Mouse (Mus musculus) neural tube, embryonic 11.5 days (tissue): ENCODE results near the gene Srsf6. TPM values are rescaled to one million over a fixed set of nuclear protein-coding genes. Genes with fewer than 3 reads are reported as not detected.

Source experiments
- ATAC-seq: fragments of 200-750 bp; cut with Nextera tagmentation; 2 replicates; pipeline ENCODE4 v1.8.0; 2017; ENCODE audit warnings: moderate number of reproducible peaks, mild to moderate bottlenecking, moderate TSS enrichment, moderate library complexity; ENCODE audit not compliant: insufficient read depth, low FRiP score, low TSS enrichment
- DNase-seq: peaks from one replicate; pipeline ENCODE4 v3.0.0-alpha.2; 2015; ENCODE audit warnings: low spot score
- H3K27ac ChIP-seq: fragments of 300-500 bp; sonication (generic); 2 replicates; pipeline ENCODE4 v1.5.1; 2014; ENCODE audit warnings: low read depth, mild to moderate bottlenecking, low read length
- H3K27me3 ChIP-seq: fragments of 300-500 bp; sonication (generic); 2 replicates; pipeline ENCODE4 v1.6.1; 2014; ENCODE audit warnings: mild to moderate bottlenecking, low read length, mixed read lengths; ENCODE audit not compliant: control insufficient read depth, insufficient read depth
- H3K36me3 ChIP-seq: fragments of 300-500 bp; sonication (generic); 2 replicates; pipeline ENCODE4 v1.6.1; 2014; ENCODE audit warnings: mild to moderate bottlenecking, low read length, moderate library complexity, mixed read lengths; ENCODE audit not compliant: control insufficient read depth, insufficient read depth
- H3K4me1 ChIP-seq: fragments of 300-500 bp; sonication (generic); 2 replicates; pipeline ENCODE4 v1.6.1; 2014; ENCODE audit warnings: low read length, mixed read lengths; ENCODE audit not compliant: control insufficient read depth, insufficient read depth
- H3K4me2 ChIP-seq: fragments of 300-500 bp; sonication (generic); 2 replicates; pipeline ENCODE4 v1.6.1; 2014; ENCODE audit warnings: low read depth, mild to moderate bottlenecking, moderate library complexity
- H3K4me3 ChIP-seq: fragments of 300-500 bp; sonication (generic); 2 replicates; pipeline ENCODE4 v1.5.1; 2014; ENCODE audit warnings: low read depth, low read length
- H3K9ac ChIP-seq: fragments of 300-500 bp; sonication (generic); 2 replicates; pipeline ENCODE4 v1.6.1; 2014; ENCODE audit warnings: mild to moderate bottlenecking, low read length
- H3K9me3 ChIP-seq: fragments of 300-500 bp; sonication (generic); 2 replicates; pipeline ENCODE4 v1.6.1; 2016; ENCODE audit warnings: low read length; ENCODE audit not compliant: control insufficient read depth
- WGBS: fragments of 180-500 bp; shearing (Covaris S2); extraction: QIAGEN DNeasy Blood & Tissue Kit; methylation state at CpG from one replicate; pipeline ENCODE4 v1.1.7; 2014; 5-methylcytosine and 5-hydroxymethylcytosine counted together
- polyA plus RNA-seq: library from polyadenylated mRNA; unstranded; fragments of >200 nt; fragmentation: Nextera tagmentation; extraction: Ambion mirVana; gene quantifications from 2 replicates; pipeline ENCODE4 v1.2.1, GENCODE M21; 2014

The Srsf6 gene
- polyA plus RNA-seq, 1 experiment from 2014 or later, result 272 TPM

DNA sequence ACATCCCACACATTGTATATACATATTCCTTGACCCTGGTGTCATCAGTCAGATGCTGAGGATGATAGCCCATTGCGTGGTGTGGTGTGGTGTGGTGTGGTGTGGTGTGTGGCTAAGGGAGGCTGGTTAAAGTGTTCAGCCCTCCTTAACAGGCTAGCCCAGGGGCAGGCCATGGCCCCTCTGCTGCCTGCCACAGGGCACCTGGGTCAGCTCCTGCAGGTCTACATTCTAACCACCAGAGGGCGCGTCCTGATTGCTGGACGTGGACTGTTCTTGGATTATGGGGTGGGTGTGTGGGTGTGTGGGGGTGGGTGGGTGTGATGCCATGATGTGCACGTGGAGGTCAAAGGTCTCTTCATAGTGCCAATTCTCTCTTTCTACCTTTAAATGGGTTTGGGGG is 37.0 kb downstream of the Srsf6 start:
- WGBS, result 16% methylated on average over 5 of the region's 5 CpGs
- H3K4me3 ChIP-seq, result no peak overlapping the region

DNA sequence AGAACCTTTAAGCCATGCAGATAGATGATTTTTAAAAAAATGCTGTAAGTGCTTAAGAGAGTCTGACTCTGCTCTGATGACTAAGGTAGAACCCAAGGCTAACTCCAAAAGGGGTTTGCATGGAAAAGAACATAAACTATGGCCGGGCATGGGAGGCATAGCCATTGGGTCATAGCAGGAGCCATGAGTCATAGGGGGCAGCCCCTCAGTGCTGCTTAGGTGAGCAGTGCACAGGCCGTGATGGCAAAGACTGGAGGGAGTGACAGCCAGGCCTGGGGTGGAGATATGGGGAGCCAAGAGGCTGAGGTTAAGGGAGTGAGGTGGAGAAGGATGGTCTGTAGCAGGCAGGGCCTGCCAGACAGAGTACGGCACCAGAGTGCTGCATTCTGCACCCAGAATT is 37.8 kb downstream of the Srsf6 start:
- WGBS, result 88% methylated on average over 3 of the region's 3 CpGs
- no peak overlapping the region for H3K27ac ChIP-seq
- H3K4me1 ChIP-seq, result peaks cover 3% of the 10 kb centered on the region; the same call in 1 of the 2 replicates
- no peak overlapping the region for H3K4me2 ChIP-seq
- H3K9ac ChIP-seq, result no peak overlapping the region
- H3K9me3 ChIP-seq, result no peaks in the 10 kb centered on the region
- no peak for DNase-seq
- no peaks in the 10 kb centered on the region for H3K36me3 ChIP-seq
- ATAC-seq, result no peak
- H3K4me3 ChIP-seq, result no peak overlapping the region
- H3K27me3 ChIP-seq, result no peaks in the 10 kb centered on the region

More for the DNA sequence above, 37.0 kb downstream of the Srsf6 start:
- H3K27me3 ChIP-seq, result no peaks in the 10 kb centered on the region
- ATAC-seq (peak; percentile 27; the same call in 1 of the 2 replicates), DNase-seq (peak; percentile 49)
- no peak overlapping the region for H3K27ac ChIP-seq
- no peak overlapping the region for H3K9ac ChIP-seq
- H3K9me3 ChIP-seq, result no peaks in the 10 kb centered on the region
- H3K4me2 ChIP-seq, result no peak overlapping the region
- no peaks in the 10 kb centered on the region for H3K36me3 ChIP-seq
- H3K4me1 ChIP-seq, result no peaks in the 10 kb centered on the region

DNA sequence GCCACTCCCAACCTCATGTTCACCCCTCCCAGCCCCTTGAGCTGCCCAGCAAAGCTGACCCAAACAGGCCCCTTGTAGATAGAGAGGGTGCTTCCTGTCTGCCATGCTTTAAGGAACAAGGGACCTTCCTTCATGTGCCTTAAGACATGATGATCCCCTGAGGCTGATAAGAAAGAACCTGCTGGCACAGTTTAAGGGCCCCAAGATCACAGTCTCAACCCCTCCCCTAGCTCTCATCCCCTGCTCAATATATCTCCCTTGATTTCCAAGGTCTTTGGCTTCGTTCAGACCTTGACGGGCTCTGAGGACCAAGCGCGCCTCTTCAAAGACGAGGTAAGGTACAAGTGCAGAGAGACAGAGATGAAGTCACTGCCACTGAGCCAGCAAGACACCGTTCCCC is 39.6 kb downstream of the Srsf6 start:
- 88% methylated on average over 6 of the region's 6 CpGs for WGBS
- Histone ChIP-seq H3K9ac (no peak overlapping the region), H3K4me3 (no peak overlapping the region), H3K27ac (no peak overlapping the region), H3K4me2 (no peak overlapping the region), H3K27me3 (no peaks in the 10 kb centered on the region), H3K9me3 (no peaks in the 10 kb centered on the region), H3K4me1 (peaks cover 3% of the 10 kb centered on the region; the same call in 1 of the 2 replicates), H3K36me3 (no peaks in the 10 kb centered on the region)
- no peak for ATAC-seq
- DNase-seq, result no peak

- H3K9me3 ChIP-seq, result no peaks in the 10 kb centered on the region
- no peak for ATAC-seq
- H3K27me3 ChIP-seq, result no peaks in the 10 kb centered on the region
- no peak overlapping the region for H3K4me3 ChIP-seq
- DNase-seq, result no peak
- H3K4me1 ChIP-seq, result peaks cover 3% of the 10 kb centered on the region; the same call in 1 of the 2 replicates
- no peak overlapping the region for H3K27ac ChIP-seq
- WGBS, result 41% methylated on average over 7 of the region's 7 CpGs
- no peaks in the 10 kb centered on the region for H3K36me3 ChIP-seq
- H3K4me2 ChIP-seq, result no peak overlapping the region
- no peak overlapping the region for H3K9ac ChIP-seq
Observed at GRCm38 (mm10) chr2:162972752-162973151, 41.4 kb downstream of the Srsf6 start.

- Histone ChIP-seq H3K4me3 (no peak overlapping the region), H3K36me3 (no peaks in the 10 kb centered on the region), H3K4me2 (no peak overlapping the region), H3K9me3 (no peaks in the 10 kb centered on the region), H3K9ac (no peak overlapping the region), H3K27me3 (no peaks in the 10 kb centered on the region), H3K27ac (no peak overlapping the region), H3K4me1 (peaks cover 3% of the 10 kb centered on the region; the same call in 1 of the 2 replicates)
- no peak for ATAC-seq
- no peak for DNase-seq
- 79% methylated on average over 5 of the region's 5 CpGs for WGBS
Observed at GRCm38 (mm10) chr2:162973206-162973605, 41.9 kb downstream of the Srsf6 start.

- WGBS, result 31% methylated on average over 11 of the region's 11 CpGs
- peak; percentile 53; the same call in 1 of the 2 replicates for ATAC-seq
- H3K27ac ChIP-seq, result no peak overlapping the region
- no peaks in the 10 kb centered on the region for H3K9me3 ChIP-seq
- no peaks in the 10 kb centered on the region for H3K36me3 ChIP-seq
- peaks cover 3% of the 10 kb centered on the region; the same call in 1 of the 2 replicates for H3K4me1 ChIP-seq
- no peak overlapping the region for H3K4me2 ChIP-seq
- H3K4me3 ChIP-seq, result no peak overlapping the region
- DNase-seq, result peak; percentile 44
- no peak overlapping the region for H3K9ac ChIP-seq
- no peaks in the 10 kb centered on the region for H3K27me3 ChIP-seq
Observed at GRCm38 (mm10) chr2:162973637-162974036, 42.3 kb downstream of the Srsf6 start.

DNA sequence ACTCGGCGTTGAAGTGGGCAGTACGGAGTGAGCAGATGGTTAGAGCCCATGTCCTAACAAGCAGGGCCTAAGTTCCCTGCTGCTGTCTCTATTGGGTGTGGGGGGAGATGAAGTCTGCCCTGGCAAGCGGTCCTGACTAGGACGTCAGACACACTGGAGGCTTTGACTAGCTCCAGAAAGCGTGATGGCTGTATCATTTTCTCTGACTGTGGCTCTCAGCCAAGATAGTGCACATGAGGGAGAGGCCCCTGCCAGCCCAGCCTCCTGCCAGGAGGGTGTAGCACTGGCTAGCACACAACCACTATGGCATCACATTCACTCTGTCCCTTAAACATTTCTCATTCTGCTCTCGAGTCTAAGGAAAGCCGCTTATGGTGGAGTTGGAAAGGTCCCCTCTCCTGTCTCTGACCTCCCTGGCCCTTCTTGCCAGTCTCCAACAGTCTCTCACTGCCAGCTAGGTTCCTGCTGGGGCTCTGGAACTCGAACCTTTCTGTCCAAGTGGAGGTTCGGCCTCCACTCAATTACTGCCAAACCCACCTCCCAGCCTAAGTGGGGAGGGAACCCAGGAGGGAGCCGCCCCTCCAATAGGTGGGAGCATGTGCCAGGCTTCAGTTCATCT is 43.9 kb downstream of the Srsf6 start:
- Histone ChIP-seq H3K36me3 (no peaks in the 10 kb centered on the region), H3K9ac (no peak overlapping the region), H3K4me3 (no peak overlapping the region), H3K27ac (no peak overlapping the region), H3K4me1 (peaks cover 3% of the 10 kb centered on the region; the same call in 1 of the 2 replicates), H3K4me2 (no peak overlapping the region), H3K27me3 (no peaks in the 10 kb centered on the region), H3K9me3 (no peaks in the 10 kb centered on the region)
- DNase-seq, result no peak
- WGBS, result 86% methylated on average over 11 of the region's 11 CpGs
- no peak for ATAC-seq

DNA sequence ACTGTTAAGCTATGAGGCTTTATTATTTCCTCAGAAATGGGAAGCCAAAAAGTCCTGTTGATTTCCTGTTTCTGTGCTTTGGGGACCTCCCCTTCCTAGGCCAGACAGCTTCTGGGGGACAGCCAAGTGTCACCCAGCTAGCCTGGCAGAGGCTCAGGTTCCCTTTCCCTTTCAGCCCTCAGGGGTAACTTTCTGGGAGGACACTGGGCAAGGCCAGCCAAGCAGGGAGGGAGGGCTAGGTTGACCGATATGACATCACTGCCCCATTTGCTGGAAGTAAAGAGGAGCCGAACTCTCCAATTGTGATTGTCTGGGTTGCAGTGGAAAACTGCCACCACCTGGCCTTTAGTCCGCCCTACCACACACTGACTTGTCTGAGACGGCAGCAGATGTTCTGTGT is 44.7 kb downstream of the Srsf6 start:
- Histone ChIP-seq H3K4me2 (no peak overlapping the region), H3K27ac (no peak overlapping the region), H3K4me1 (peaks cover 3% of the 10 kb centered on the region; the same call in 1 of the 2 replicates), H3K9ac (no peak overlapping the region), H3K9me3 (no peaks in the 10 kb centered on the region), H3K36me3 (no peaks in the 10 kb centered on the region), H3K27me3 (no peaks in the 10 kb centered on the region), H3K4me3 (no peak overlapping the region)
- WGBS, result 64% methylated on average over 4 of the region's 4 CpGs
- ATAC-seq (no peak), DNase-seq (no peak)

- Histone ChIP-seq H3K9ac (no peak overlapping the region), H3K27me3 (no peaks in the 10 kb centered on the region), H3K4me2 (no peak overlapping the region), H3K4me3 (no peak overlapping the region), H3K27ac (no peak overlapping the region), H3K9me3 (no peaks in the 10 kb centered on the region), H3K36me3 (no peaks in the 10 kb centered on the region), H3K4me1 (no peaks in the 10 kb centered on the region)
- ATAC-seq (no peak), DNase-seq (no peak)
- WGBS, result 94% methylated on average over 6 of the region's 6 CpGs
Observed at GRCm38 (mm10) chr2:162984381-162984780, 53.1 kb downstream of the Srsf6 start.
